In genomic region chr2:83052914-83053690, GRCm38 (mm10) we compare ENCODE assay signal across 14 mouse cellular contexts.
DNase-seq lines count a peak whose midpoint lies in the region.
"Had no signal": no experiment of that assay in that cellular context is flagged by ENCODE, and none has a peak within 500 bp of the region (broad histone marks: within the 10 kb centered on the region; RNA-seq: fewer than 3 reads in every experiment).

No protein-coding gene starts in this region.

- intact Hi-C loops in gastrocnemius, postnatal 36 days (cut with DNase I): no loop called here

- peak; percentile 2 to 11 for DNase-seq in frontal cortex, adult 2 months (ENCODE audit: extremely low spot score in 1 of 2, low spot score in 1 of 2)
- DNase-seq in frontal cortex, postnatal 14 days (ENCODE audit: low spot score in 2 of 2): no peak
- DNase-seq in right cerebral cortex, postnatal 10 days (ENCODE audit: low spot score in 2 of 2): peak; percentile 20 to 35
- no peak for DNase-seq in right cerebral cortex, adult 2 months (ENCODE audit: low spot score in 2 of 2)
- DNase-seq in layer of hippocampus, adult 18-20 months (ENCODE audit: low spot score in 2 of 2): peak; percentile 53 to 77
- peak; percentile 13 for DNase-seq in skeletal muscle tissue, adult 2 months (ENCODE audit: low read depth, low spot score)
- no peak for DNase-seq in gastrocnemius, postnatal 36 days
- DNase-seq in thymus, postnatal 25 days: no peak
- DNase-seq: adrenal gland, postnatal 36 days; kidney, adult 2 months; kidney, postnatal 14 days; midbrain, embryonic 14.5 days; retina, postnatal 1 day; thymus, postnatal 36 days had no signal

Comparison
In these comparisons a context has a peak if more than half of its experiments do, and no peak if none do; other contexts are left out.
1. DNase-seq: peak in frontal cortex, adult 2 months (2 of 2), right cerebral cortex, postnatal 10 days (2 of 2), layer of hippocampus, adult 18-20 months (2 of 2) and skeletal muscle tissue, adult 2 months (single experiment); none in frontal cortex, postnatal 14 days (0 of 2), right cerebral cortex, adult 2 months (0 of 2), gastrocnemius, postnatal 36 days (0 of 2) and thymus, postnatal 25 days (single experiment).